Mouse (Mus musculus): ENCODE measurements around the gene Gm16427.

Gm16427 gene

DNA sequence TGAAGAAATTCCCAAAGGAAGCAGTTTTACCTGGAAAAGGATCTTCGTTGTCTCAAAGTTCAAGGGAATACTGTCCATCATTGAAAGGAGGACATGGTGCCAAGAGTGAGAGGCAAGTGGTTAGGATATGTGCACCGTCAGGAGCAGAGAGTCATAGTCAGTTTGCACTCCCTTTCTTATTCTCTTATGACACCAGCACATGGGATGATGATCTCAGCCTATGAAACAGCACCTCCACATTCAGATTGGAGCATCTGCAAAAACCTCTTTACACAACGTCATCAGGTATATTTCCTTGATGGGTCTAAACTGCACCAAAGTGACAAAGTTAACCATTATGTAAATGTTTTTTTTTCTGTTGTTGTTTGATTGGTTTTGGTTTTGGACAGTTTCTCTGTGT is at the start of gene Gm16427:
Gene Gm16427, minus strand, starts transcription at position 101 of the 400 bp plus-strand sequence.
- WGBS = 75% methylated on average over 2 of the region's 3 CpGs
